Mouse (Mus musculus) frontal cortex, adult (tissue): Measurements from ENCODE around the gene Zic2.

Experiments
- ATAC-seq: cut with Nextera tagmentation; 2 replicates; pipeline ENCODE4 v1.9.2; 2017; ENCODE audit warnings: mild to moderate bottlenecking, moderate library complexity, mixed read lengths; ENCODE audit not compliant: low TSS enrichment

Zic2 gene

GRCm38 (mm10) chr14:122461966-122462365 is 13.3 kb upstream of the Zic2 start:
- no peak for ATAC-seq

GRCm38 (mm10) chr14:122462689-122463079 is 12.6 kb upstream of the Zic2 start:
- ATAC-seq = no peak

- ATAC-seq = 0 out of 2 replicates have a peak, but pooled peaks have one; percentile 10
Observed at GRCm38 (mm10) chr14:122463080-122463691, 12.0 kb upstream of the Zic2 start.

- ATAC-seq = peak; percentile 53
Observed at GRCm38 (mm10) chr14:122463734-122464341, 11.4 kb upstream of the Zic2 start.

- ATAC-seq = no peak; the same call in 1 of the 2 replicates
Observed at GRCm38 (mm10) chr14:122464351-122464762, 10.9 kb upstream of the Zic2 start.

- ATAC-seq = 0 out of 2 replicates have a peak, but pooled peaks have one; percentile 10
Observed at GRCm38 (mm10) chr14:122464763-122465741, 10.2 kb upstream of the Zic2 start, which contains the start of gene Zic5. TSS of gene Zic5 (minus strand) at chr14:122465677.

- ATAC-seq = no peak
Observed at GRCm38 (mm10) chr14:122465931-122466490, 9.2 kb upstream of the Zic2 start.

- no peak for ATAC-seq
Observed at GRCm38 (mm10) chr14:122466756-122467362, 8.4 kb upstream of the Zic2 start.

GRCm38 (mm10) chr14:122467926-122468841 is 7.1 kb upstream of the Zic2 start:
- no peak for ATAC-seq

- no peak for ATAC-seq
Observed at GRCm38 (mm10) chr14:122468971-122469755, 6.1 kb upstream of the Zic2 start.

- no peak for ATAC-seq
Observed at GRCm38 (mm10) chr14:122471449-122472085, 3.7 kb upstream of the Zic2 start.

GRCm38 (mm10) chr14:122472161-122472560 is 3.1 kb upstream of the Zic2 start:
- ATAC-seq = no peak

- ATAC-seq = no peak
Observed at GRCm38 (mm10) chr14:122472647-122473046, 2.6 kb upstream of the Zic2 start.

- no peak for ATAC-seq
Observed at GRCm38 (mm10) chr14:122473211-122473751, 2.0 kb upstream of the Zic2 start.

GRCm38 (mm10) chr14:122474041-122474890 is 969 bp upstream of the Zic2 start:
- ATAC-seq = peak; percentile 57

GRCm38 (mm10) chr14:122475557-122476040 is 364 bp downstream of the Zic2 start:
- ATAC-seq = no peak

- no peak for ATAC-seq
Observed at GRCm38 (mm10) chr14:122476041-122476821, 996 bp downstream of the Zic2 start.
